Mouse (Mus musculus): Measurements from ENCODE around the gene Cactin.

DNA sequence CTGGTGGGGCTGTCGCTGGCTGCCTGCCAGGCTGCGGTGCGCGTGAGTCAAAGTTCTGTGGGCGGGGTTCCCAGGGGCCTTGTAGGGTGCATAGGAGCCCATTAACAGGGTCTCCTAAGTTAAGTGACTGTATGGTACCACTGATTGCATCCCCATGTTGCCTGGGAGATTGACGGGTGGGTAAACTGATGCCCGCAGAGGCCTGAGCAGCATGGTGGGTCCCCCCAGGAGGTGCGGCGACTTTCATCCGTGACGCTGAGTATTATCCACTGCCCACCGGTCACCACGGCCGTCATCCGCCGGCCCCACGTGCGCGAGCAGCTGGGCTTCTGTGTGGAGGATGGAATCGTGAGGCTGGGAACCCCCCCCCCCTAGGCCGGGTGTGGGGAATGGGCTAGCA lies 48.5 kb upstream of the Cactin start:
- TF ChIP-seq CTCF (IDR thresholded peaks at IDR 0.05; ENCODE audit: control insufficient read depth, insufficient read depth, insufficient read length) (no peak), USF1 (IDR thresholded peaks at IDR 0.05; ENCODE audit: low read depth) (no peak)
